Mouse (Mus musculus): ENCODE measurements around the gene Gpcpd1. TPM values are rescaled to one million over a fixed set of nuclear protein-coding genes. Genes with fewer than 3 reads are reported as not detected.

Gpcpd1 gene
- polyA plus RNA-seq (2014; fragmentation: Illumina TruSeq; extraction: RNeasy Lipid Tissue Mini Kit (QIAGEN cat#74804); ENCODE audit: low read depth, low replicate concordance), result 16.9 TPM

DNA sequence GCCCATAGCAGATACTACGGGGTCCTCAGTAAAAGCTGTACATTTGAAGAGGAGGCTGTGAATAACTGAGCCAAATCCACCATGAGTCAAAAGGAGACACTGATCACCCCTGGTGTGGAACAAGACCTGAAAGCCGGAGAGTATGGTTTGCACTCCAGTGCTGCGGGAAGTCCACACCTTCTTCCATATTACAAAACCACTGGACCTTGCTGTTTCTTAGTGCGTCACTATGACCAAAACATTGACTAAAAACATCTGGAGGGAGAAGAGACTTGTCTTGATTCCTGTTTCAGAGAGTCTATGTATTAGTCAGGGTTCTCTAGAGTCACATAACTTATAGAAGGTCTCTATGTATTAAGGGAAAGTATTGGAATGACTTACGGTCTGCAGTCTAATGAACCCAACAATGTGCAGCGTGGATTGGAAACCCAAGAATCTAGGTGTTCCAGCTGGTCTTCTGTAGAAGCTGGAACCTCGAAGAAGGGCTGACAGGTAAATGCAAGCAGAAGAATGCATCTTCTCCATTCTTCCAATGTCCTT is at the start of gene Gpcpd1:
Gene Gpcpd1 (minus strand): TSS at position 490 of the 540 bp plus-strand sequence.

Other genes starting within 250 kb of the Gpcpd1 start
- not detected for gene Prokr2, start 202.3 kb downstream of the Gpcpd1 start, polyA plus RNA-seq (2014; fragmentation: Illumina TruSeq; extraction: RNeasy Lipid Tissue Mini Kit (QIAGEN cat#74804); ENCODE audit: low read depth, low replicate concordance)
- gene Shld1, start 99.2 kb upstream of the Gpcpd1 start, polyA plus RNA-seq (2014; fragmentation: Illumina TruSeq; extraction: RNeasy Lipid Tissue Mini Kit (QIAGEN cat#74804); ENCODE audit: low read depth, low replicate concordance), result 8.6 TPM
- gene Chgb, start 193.5 kb upstream of the Gpcpd1 start, polyA plus RNA-seq (2014; fragmentation: Illumina TruSeq; extraction: RNeasy Lipid Tissue Mini Kit (QIAGEN cat#74804); ENCODE audit: low read depth, low replicate concordance), result 0.25 TPM
- gene Trmt6, start 228.3 kb upstream of the Gpcpd1 start, polyA plus RNA-seq (2014; fragmentation: Illumina TruSeq; extraction: RNeasy Lipid Tissue Mini Kit (QIAGEN cat#74804); ENCODE audit: low read depth, low replicate concordance), result 20.0 TPM
- gene Mcm8, start 228.4 kb upstream of the Gpcpd1 start, polyA plus RNA-seq (2014; fragmentation: Illumina TruSeq; extraction: RNeasy Lipid Tissue Mini Kit (QIAGEN cat#74804); ENCODE audit: low read depth, low replicate concordance), result 3.2 TPM

All from adipose tissue, adult 10 weeks (tissue).